Mouse (Mus musculus) E14TG2a.4 (cell line): Measurements from ENCODE around the gene Zfyve28.

Experiments used
- CTCF ChIP-seq: conservative IDR thresholded peaks from 2 replicates; pipeline ENCODE4 v1.5.1; 2014; ENCODE audit warnings: low read length
- NANOG ChIP-seq: IDR thresholded peaks from 2 replicates; pipeline ENCODE4 v1.6.1; 2014; ENCODE audit warnings: borderline replicate concordance, low read length, mixed read lengths
- POU5F1 ChIP-seq: IDR thresholded peaks from 2 replicates; pipeline ENCODE4 v1.6.1; 2014; ENCODE audit warnings: low read length, borderline replicate concordance

DNA sequence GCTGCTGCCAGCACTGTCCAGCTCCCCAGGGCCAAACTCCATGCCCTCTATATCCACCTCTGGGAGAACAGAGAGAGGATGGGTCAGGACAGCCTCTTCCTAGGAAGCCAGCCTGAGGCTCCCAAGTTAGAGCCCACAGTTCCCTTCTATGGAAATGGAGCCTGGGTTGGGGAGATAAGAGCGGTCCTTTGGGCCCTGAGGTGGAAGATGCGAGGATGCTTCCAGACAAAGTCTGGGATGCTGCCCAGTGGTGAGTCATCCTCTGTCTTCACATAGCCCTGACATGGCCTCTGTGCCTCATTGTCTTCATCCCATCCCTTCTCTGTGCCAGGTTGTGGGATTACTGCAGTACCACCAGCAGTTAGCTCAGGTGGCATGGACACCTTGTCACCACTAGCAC is 111.2 kb downstream of the Zfyve28 start:
- TF ChIP-seq CTCF (no peak), NANOG (no peak), POU5F1 (no peak)
